13 mouse cellular contexts compared by ENCODE assay signal in genomic region chrX:142821239-142821638, GRCm38 (mm10).
"Had no signal": no experiment of that assay in that cellular context is flagged by ENCODE, and none has a peak within 500 bp of the region (broad histone marks: within the 10 kb centered on the region; RNA-seq: fewer than 3 reads in every experiment).

No protein-coding gene starts in this region.

- H3K4me3 ChIP-seq: layer of hippocampus, adult 2 months; limb, embryonic 12.5 days; liver, embryonic 13.5 days; lung, embryonic 15.5 days; midbrain, embryonic 13.5 days; neural tube, embryonic 12.5 days; stomach, embryonic 15.5 days had no signal

- H3K27me3 ChIP-seq: liver, embryonic 13.5 days; lung, embryonic 15.5 days; neural tube, embryonic 12.5 days; stomach, embryonic 15.5 days had no signal

- H3K36me3 ChIP-seq: limb, embryonic 12.5 days; liver, embryonic 13.5 days; lung, embryonic 15.5 days; midbrain, embryonic 13.5 days; neural tube, embryonic 12.5 days; stomach, embryonic 15.5 days had no signal

- H3K4me2 ChIP-seq: limb, embryonic 12.5 days; liver, embryonic 13.5 days; lung, embryonic 15.5 days; midbrain, embryonic 13.5 days; neural tube, embryonic 12.5 days; stomach, embryonic 15.5 days had no signal

- H3K9ac ChIP-seq: limb, embryonic 12.5 days; liver, embryonic 13.5 days; liver, postnatal 0 days; lung, embryonic 15.5 days; midbrain, embryonic 13.5 days; neural tube, embryonic 12.5 days; stomach, embryonic 15.5 days had no signal

- H3K27ac ChIP-seq: layer of hippocampus, adult 2 months; limb, embryonic 12.5 days; liver, embryonic 13.5 days; lung, embryonic 15.5 days; macrophage; midbrain, embryonic 13.5 days; neural tube, embryonic 12.5 days; stomach, embryonic 15.5 days had no signal

- H3K4me1 ChIP-seq: liver, embryonic 13.5 days; lung, embryonic 15.5 days; neural tube, embryonic 12.5 days; stomach, embryonic 15.5 days had no signal

- H3K9me3 ChIP-seq: limb, embryonic 12.5 days; liver, embryonic 13.5 days; lung, embryonic 15.5 days; midbrain, embryonic 13.5 days; neural tube, embryonic 12.5 days; stomach, embryonic 15.5 days had no signal

- DNase-seq: kidney, postnatal 4 days; liver; liver, embryonic 13.5 days; liver, postnatal 0 days; lung, postnatal 14 days; right cerebral cortex, postnatal 14 days had no signal

- ATAC-seq: liver, postnatal 0 days; midbrain, embryonic 13.5 days had no signal
